Mouse (Mus musculus) testis, adult 2 months (tissue): ENCODE measurements around the gene Gprc6a. TPM values are rescaled to one million over a fixed set of nuclear protein-coding genes. Genes with fewer than 3 reads are reported as not detected.

Source experiments
- H3K27ac ChIP-seq: fragments of 200-500 bp; 2 replicates; pipeline ENCODE4 v1.5.1; 2012; ENCODE audit warnings: low read depth, low read length; ENCODE audit not compliant: control insufficient read depth, insufficient read depth
- H3K27me3 ChIP-seq: fragments of 200-500 bp; 2 replicates; pipeline ENCODE4 v1.6.1; 2012; ENCODE audit warnings: mild to moderate bottlenecking, low read length, moderate library complexity; ENCODE audit not compliant: control insufficient read depth, insufficient read depth
- H3K36me3 ChIP-seq: fragments of 200-500 bp; 2 replicates; pipeline ENCODE4 v1.6.1; 2012; ENCODE audit warnings: mild to moderate bottlenecking, low read length; ENCODE audit not compliant: control insufficient read depth, insufficient read depth
- H3K4me1 ChIP-seq: fragments of 200-500 bp; 2 replicates; pipeline ENCODE4 v1.6.1; 2012; ENCODE audit warnings: low read length; ENCODE audit not compliant: control insufficient read depth, insufficient read depth
- H3K4me3 ChIP-seq: fragments of 200-500 bp; 2 replicates; pipeline ENCODE4 v1.5.1; 2012; ENCODE audit warnings: low read depth, mild to moderate bottlenecking, low read length, moderate library complexity, mixed read lengths; ENCODE audit not compliant: control insufficient read depth
- CTCF ChIP-seq: fragments of 200-500 bp; IDR thresholded peaks from 2 replicates; pipeline ENCODE4 v1.5.1; 2012; ENCODE audit warnings: low read depth, mild to moderate bottlenecking, inconsistent platforms, low read length, moderate library complexity; ENCODE audit not compliant: control insufficient read depth, insufficient read depth, insufficient replicate concordance
- POLR2A ChIP-seq: fragments of 200-500 bp; IDR thresholded peaks from 2 replicates; pipeline ENCODE4 v1.6.1; 2012; ENCODE audit warnings: low read depth, mild to moderate bottlenecking, inconsistent platforms, low read length, moderate library complexity; ENCODE audit not compliant: control insufficient read depth
- polyA plus RNA-seq: library from polyadenylated mRNA; depleted of rRNA; stranded (reverse); fragments of >200 nt; gene quantifications from 2 replicates; pipeline ENCODE4 v1.2.3, GENCODE M21; 2012

Gene Gprc6a
- polyA plus RNA-seq, 1 experiment = 0.14 TPM

DNA sequence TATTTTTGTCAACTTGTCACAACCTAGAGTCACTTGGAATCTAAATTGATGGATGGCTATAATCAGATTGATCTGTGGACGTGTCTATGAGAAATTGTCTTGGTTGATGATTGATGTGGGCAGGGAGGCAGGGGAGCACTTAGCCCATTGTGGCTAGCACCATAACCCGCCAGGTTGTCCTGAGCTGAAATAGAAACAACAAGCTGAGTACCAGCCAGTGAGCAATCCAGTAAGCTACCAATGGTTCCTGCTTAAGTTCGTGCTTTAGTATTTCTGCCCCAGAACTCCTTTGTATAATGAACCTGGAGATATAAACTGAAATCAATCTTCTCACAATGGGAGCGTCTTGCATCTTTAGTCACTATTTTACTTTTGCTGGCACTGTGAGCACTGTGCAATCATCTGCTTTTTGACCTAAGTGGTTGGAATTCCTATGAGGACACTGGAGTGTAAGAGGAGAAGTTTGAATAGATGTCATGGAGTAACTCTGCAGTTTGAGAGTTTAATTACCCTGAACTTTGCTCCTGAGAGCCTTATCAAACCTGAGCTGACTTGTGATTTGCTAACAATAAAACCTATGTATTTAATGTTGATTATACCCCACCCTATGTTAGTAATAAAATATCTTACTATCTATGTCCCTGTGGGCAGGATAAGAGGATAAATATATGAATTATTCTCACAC is 21.4 kb downstream of the Gprc6a start:
- no peaks in the 10 kb centered on the region for H3K4me1 ChIP-seq
- H3K36me3 ChIP-seq = no peaks in the 10 kb centered on the region
- no peak overlapping the region for H3K27ac ChIP-seq
- H3K4me3 ChIP-seq = no peak overlapping the region
- H3K27me3 ChIP-seq = no peaks in the 10 kb centered on the region
- TF ChIP-seq POLR2A (no peak), CTCF (no peak)

GRCm38 (mm10) chr10:51596928-51597635 is 34.2 kb downstream of the Gprc6a start:
- Histone ChIP-seq H3K27me3 (no peaks in the 10 kb centered on the region), H3K36me3 (no peaks in the 10 kb centered on the region), H3K27ac (no peak overlapping the region), H3K4me1 (no peaks in the 10 kb centered on the region), H3K4me3 (no peak overlapping the region)
- TF ChIP-seq POLR2A (no peak), CTCF (no peak)

DNA sequence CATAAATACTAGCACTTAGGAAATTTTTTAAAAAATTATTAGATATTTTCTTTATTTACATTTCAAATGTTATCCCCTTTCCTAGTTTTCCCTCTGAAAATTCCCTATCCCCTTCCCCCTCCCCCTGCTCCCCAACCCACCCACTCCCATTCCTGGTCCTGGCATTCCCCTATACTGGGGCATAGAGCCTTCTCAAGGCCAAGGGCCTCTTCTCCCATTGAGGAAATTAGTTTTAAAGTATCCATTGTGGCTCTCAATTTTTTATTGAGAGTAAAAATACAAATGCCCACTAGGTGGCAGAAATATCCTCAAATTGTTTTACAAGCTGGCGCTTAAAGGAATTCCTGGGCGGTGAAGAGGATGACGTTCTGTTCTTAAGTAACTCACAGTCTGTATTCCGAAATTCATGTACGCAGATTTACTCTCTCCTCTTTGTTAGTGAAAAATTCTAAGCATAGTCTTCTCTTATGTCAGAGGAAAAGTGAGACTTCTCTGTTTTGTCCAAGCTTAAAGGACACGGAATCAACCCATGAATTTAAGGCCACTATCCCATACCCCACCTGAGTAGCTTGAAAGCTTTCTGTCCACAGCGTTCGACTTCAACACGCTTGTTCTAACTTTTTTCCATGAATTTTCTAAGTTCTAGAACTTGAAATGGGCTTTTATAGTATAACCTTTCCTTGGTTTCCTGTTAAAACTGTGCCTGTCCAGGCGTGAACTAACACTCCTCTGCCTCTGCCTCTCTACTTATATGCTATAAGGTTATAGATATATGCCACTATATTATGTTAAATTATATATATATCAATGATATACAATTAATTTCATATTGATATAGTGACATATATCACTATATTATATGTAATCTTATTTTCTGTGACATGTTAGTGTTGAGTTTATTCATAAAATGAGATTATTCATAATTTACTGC is 36.0 kb downstream of the Gprc6a start:
- no peak overlapping the region for H3K27ac ChIP-seq
- TF ChIP-seq POLR2A (no peak), CTCF (no peak)
- H3K36me3 ChIP-seq = no peaks in the 10 kb centered on the region
- H3K4me1 ChIP-seq = no peaks in the 10 kb centered on the region; the same call in 1 of the 2 replicates
- H3K27me3 ChIP-seq = no peaks in the 10 kb centered on the region
- no peak overlapping the region for H3K4me3 ChIP-seq

DNA sequence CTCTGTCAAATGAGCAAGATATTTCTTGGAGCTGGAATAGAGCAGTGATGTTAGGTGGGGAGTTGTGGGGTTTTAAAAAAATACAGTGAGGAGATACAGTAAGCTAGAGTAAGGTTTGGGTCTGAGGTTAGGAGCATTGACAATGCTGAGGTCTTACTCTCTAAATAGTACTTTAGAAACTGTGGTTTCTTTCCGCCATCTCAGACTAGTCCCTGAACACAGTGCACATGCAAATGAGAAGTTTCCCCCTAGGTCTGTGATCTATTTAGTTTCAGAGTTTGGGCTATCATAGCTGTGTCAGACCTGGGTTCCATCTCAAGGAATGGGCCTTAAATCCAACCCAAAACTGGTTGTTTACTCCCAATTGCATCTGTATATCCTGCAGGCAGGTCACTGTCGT is 39.7 kb downstream of the Gprc6a start:
- TF ChIP-seq CTCF (no peak), POLR2A (no peak)
- no peaks in the 10 kb centered on the region for H3K36me3 ChIP-seq
- no peaks in the 10 kb centered on the region; the same call in 1 of the 2 replicates for H3K4me1 ChIP-seq
- no peak overlapping the region for H3K4me3 ChIP-seq
- no peak overlapping the region for H3K27ac ChIP-seq
- no peaks in the 10 kb centered on the region for H3K27me3 ChIP-seq

DNA sequence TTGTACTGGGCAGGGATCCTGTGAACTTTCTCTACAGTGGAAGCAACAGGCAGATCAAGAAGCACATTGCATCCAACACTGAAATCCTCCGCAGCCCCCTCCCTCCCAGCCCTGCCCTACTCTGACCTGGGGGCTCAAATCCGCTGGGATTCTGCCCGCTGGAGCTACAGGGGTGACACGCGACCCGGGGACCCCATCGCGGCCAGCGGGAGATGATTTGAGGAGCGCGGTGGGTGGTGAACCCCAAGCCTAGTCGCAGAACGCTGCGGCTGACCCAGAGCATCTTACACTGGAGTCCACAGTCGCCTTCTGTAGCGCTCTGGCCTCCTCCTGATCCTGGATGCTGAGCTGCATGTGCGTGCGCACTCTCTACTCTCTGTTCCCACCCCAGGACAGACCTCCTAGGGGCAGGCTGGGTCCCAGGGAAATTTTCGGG is 41.1 kb downstream of the Gprc6a start, which contains the start of gene Fam162b:
Fam162b (minus strand) TSS at position 379 of the 436 bp plus-strand sequence.
- no peaks in the 10 kb centered on the region for H3K36me3 ChIP-seq
- H3K4me1 ChIP-seq = no peaks in the 10 kb centered on the region; the same call in 1 of the 2 replicates
- no peaks in the 10 kb centered on the region for H3K27me3 ChIP-seq
- no peak for TF ChIP-seq POLR2A
- no peak for TF ChIP-seq CTCF
- H3K4me3 ChIP-seq = no peak within 1 kb of the TSS
- H3K27ac ChIP-seq = no peak within 1 kb of the TSS

GRCm38 (mm10) chr10:51584919-51585318 is 46.3 kb downstream of the Gprc6a start:
- H3K4me1 ChIP-seq = no peaks in the 10 kb centered on the region
- no peak overlapping the region for H3K27ac ChIP-seq
- TF ChIP-seq POLR2A = no peak
- TF ChIP-seq CTCF = no peak
- no peaks in the 10 kb centered on the region for H3K36me3 ChIP-seq
- H3K4me3 ChIP-seq = no peak overlapping the region
- H3K27me3 ChIP-seq = no peaks in the 10 kb centered on the region

GRCm38 (mm10) chr10:51584378-51584777 is 46.9 kb downstream of the Gprc6a start:
- no peaks in the 10 kb centered on the region for H3K36me3 ChIP-seq
- no peaks in the 10 kb centered on the region for H3K27me3 ChIP-seq
- H3K4me1 ChIP-seq = no peaks in the 10 kb centered on the region
- no peak for TF ChIP-seq POLR2A
- TF ChIP-seq CTCF = no peak
- no peak overlapping the region for H3K4me3 ChIP-seq
- no peak overlapping the region for H3K27ac ChIP-seq
